Mouse (Mus musculus) liver, embryonic 14.5 days (tissue): ENCODE measurements at regions not wholly inside any gene's neighbourhood (a gene's known extent, or its start where the extent isn't known, plus 50 kb on each side); places are given as distances from the start of the nearest gene placed in this dataset.
A peak's percentile ranks its signal among the peaks of the same experiment; 100 is the strongest.

Experiments
- ATAC-seq: fragments of 200-750 bp; cut with Nextera tagmentation; 2 replicates; pipeline ENCODE4 v1.8.0; 2017; ENCODE audit warnings: moderate number of reproducible peaks, mild to moderate bottlenecking, moderate library complexity; ENCODE audit not compliant: insufficient read depth
- DNase-seq, 3 experiments: peaks; one replicate each; pipeline ENCODE4 v3.0.0-alpha.2; 2012 to 2013; ENCODE audit warnings: low read depth in 3 of 3, low spot score in 3 of 3
- H3K27ac ChIP-seq: fragments of 300-500 bp; sonication (generic); 2 replicates; pipeline ENCODE4 v1.5.1; 2014; ENCODE audit warnings: moderate library complexity, mild to moderate bottlenecking, control low read depth, inconsistent platforms
- H3K27me3 ChIP-seq: fragments of 300-500 bp; sonication (generic); 2 replicates; pipeline ENCODE4 v1.6.1; 2014; ENCODE audit warnings: mild to moderate bottlenecking, low read length, moderate library complexity; ENCODE audit not compliant: control insufficient read depth, insufficient read depth
- H3K36me3 ChIP-seq: fragments of 300-500 bp; sonication (generic); replicated peaks from 2 replicates; pipeline ENCODE4 v1.6.1; 2014; ENCODE audit warnings: low read depth; ENCODE audit not compliant: control insufficient read depth, insufficient read depth
- H3K4me1 ChIP-seq, 2 experiments: fragments of 200-500 bp in 1 of 2; fragments of 300-500 bp in 1 of 2; sonication (generic) in 1 of 2; replicated peaks; 2 replicates each; pipeline ENCODE4 v1.6.1; 2012 to 2014; ENCODE audit warnings: antibody characterized with exemption in 1 of 2, inconsistent platforms in 1 of 2, low read length in 1 of 2; ENCODE audit not compliant: control insufficient read depth in 2 of 2, insufficient read depth in 2 of 2
- H3K4me2 ChIP-seq: fragments of 300-500 bp; sonication (generic); 2 replicates; pipeline ENCODE4 v1.6.1; 2014; ENCODE audit warnings: low read depth, mild to moderate bottlenecking, control low read depth, moderate library complexity
- H3K4me3 ChIP-seq, 2 experiments: fragments of 200-500 bp in 1 of 2; fragments of 300-500 bp in 1 of 2; sonication (generic) in 1 of 2; 2 replicates each; pipeline ENCODE4 v1.5.1; 2012 to 2014; ENCODE audit warnings: low read depth in 2 of 2, low read length in 2 of 2, mild to moderate bottlenecking in 2 of 2, control low read depth in 1 of 2, inconsistent platforms in 1 of 2, moderate library complexity in 1 of 2; ENCODE audit not compliant: insufficient read depth in 1 of 2
- H3K9ac ChIP-seq: fragments of 300-500 bp; sonication (generic); replicated peaks from 2 replicates; pipeline ENCODE4 v1.6.1; 2014; ENCODE audit warnings: mild to moderate bottlenecking, control low read depth, moderate library complexity
- H3K9me3 ChIP-seq: fragments of 300-500 bp; sonication (generic); 2 replicates; pipeline ENCODE4 v1.6.1; 2016; ENCODE audit warnings: low read length, mixed read lengths; ENCODE audit not compliant: control insufficient read depth
- CTCF ChIP-seq: IDR thresholded peaks from 2 replicates; pipeline ENCODE4 v1.5.1; 2016; ENCODE audit warnings: antibody characterized with exemption, low read depth, control low read depth
- EP300 ChIP-seq: IDR thresholded peaks from 2 replicates; pipeline ENCODE4 v1.6.1; 2016; ENCODE audit warnings: antibody characterized with exemption, low read depth
- WGBS: fragments of 180-500 bp; shearing (Covaris S2); extraction: QIAGEN DNeasy Blood & Tissue Kit; methylation state at CpG from one replicate; pipeline ENCODE4 v1.1.7; 2014; ENCODE audit not compliant: insufficient replicate concordance; 5-methylcytosine and 5-hydroxymethylcytosine counted together

DNA sequence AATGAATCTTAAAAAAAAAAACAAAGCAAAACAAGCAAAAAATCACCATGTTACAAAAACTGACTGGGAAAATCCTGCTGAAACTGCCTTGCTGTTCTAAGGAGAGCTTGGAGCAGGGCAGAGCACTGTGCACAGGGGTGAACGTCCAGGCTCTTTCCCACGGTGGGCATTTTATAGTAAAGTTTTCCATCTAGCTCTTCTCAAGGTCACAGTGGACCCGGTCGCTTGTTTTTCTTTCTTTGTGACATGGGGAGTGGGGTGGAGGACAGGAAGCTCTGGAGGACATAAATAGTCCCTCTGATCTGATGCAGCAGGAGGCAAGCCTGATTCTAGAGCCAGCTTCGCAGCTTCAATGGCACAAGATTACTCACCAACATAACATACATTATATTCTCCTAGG lies 395.9 kb upstream of the Zmiz1 start:
- Histone ChIP-seq H3K27ac (no peak overlapping the region), H3K9me3 (no peaks in the 10 kb centered on the region), H3K4me1 (no peaks in the 10 kb centered on the region), H3K9ac (no peak overlapping the region), H3K36me3 (no peaks in the 10 kb centered on the region), H3K4me2 (no peak overlapping the region), H3K4me3 (no peak overlapping the region), H3K27me3 (no peaks in the 10 kb centered on the region)
- TF ChIP-seq EP300 = no peak
- no peak for TF ChIP-seq CTCF
- WGBS = 27% methylated on average over 5 of the region's 5 CpGs
- DNase-seq = no peak
- ATAC-seq = no peak

GRCm38 (mm10) chr14:25064190-25064947 lies 394.6 kb upstream of the Zmiz1 start:
- ATAC-seq (no peak), DNase-seq (no peak)
- Histone ChIP-seq H3K4me2 (no peak overlapping the region), H3K9ac (no peak overlapping the region), H3K27me3 (no peaks in the 10 kb centered on the region), H3K9me3 (no peaks in the 10 kb centered on the region), H3K36me3 (no peaks in the 10 kb centered on the region), H3K4me1 (no peaks in the 10 kb centered on the region), H3K4me3 (no peak overlapping the region), H3K27ac (no peak overlapping the region)
- WGBS = 48% methylated on average over 8 of the region's 8 CpGs
- TF ChIP-seq CTCF (no peak), EP300 (no peak)

GRCm38 (mm10) chr14:25067435-25067834 lies 391.6 kb upstream of the Zmiz1 start:
- DNase-seq = no peak
- ATAC-seq = no peak
- Histone ChIP-seq H3K4me2 (no peak overlapping the region), H3K9me3 (no peaks in the 10 kb centered on the region), H3K27me3 (no peaks in the 10 kb centered on the region), H3K27ac (no peak overlapping the region), H3K36me3 (no peaks in the 10 kb centered on the region), H3K9ac (no peak overlapping the region), H3K4me3 (no peak overlapping the region), H3K4me1 (no peaks in the 10 kb centered on the region)
- 63% methylated on average over 5 of the region's 5 CpGs for whole genome bisulfite sequencing
- no peak for TF ChIP-seq CTCF
- no peak for TF ChIP-seq EP300

GRCm38 (mm10) chr14:25068430-25068829 lies 390.6 kb upstream of the Zmiz1 start:
- no peak overlapping the region for H3K27ac ChIP-seq

DNA sequence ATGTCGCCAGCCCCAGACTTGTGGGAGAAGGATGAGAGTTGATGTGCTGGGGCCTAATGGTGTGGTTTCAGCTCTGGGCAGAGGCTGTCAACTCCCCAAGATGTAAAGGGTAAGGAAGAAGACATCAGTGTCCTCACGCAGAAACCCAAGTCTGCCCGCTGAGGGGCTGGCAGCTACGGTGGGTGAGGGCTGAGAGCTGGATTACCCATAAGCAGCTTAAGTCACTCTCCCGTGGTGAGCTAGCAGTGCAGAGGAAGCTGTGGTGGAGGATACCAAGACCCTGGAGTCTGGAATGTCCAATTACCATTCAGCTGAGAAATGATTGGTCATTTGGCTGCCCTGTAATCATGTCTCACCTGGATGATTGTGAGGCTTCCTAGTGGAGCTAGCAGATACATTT lies 385.8 kb upstream of the Zmiz1 start:
- DNase-seq = no peak
- no peak for ATAC-seq
- H3K4me1 ChIP-seq = no peaks in the 10 kb centered on the region
- H3K27me3 ChIP-seq = no peaks in the 10 kb centered on the region
- no peaks in the 10 kb centered on the region for H3K36me3 ChIP-seq
- H3K4me3 ChIP-seq = no peak overlapping the region
- TF ChIP-seq EP300 (no peak), CTCF (no peak)
- H3K4me2 ChIP-seq = no peak overlapping the region
- no peak overlapping the region for H3K9ac ChIP-seq
- H3K9me3 ChIP-seq = no peaks in the 10 kb centered on the region
- H3K27ac ChIP-seq = no peak overlapping the region
- WGBS = 55% methylated on average over 5 of the region's 5 CpGs

More at GRCm38 (mm10) chr14:25068430-25068829, 390.6 kb upstream of the Zmiz1 start:
- Histone ChIP-seq H3K4me1 (no peaks in the 10 kb centered on the region), H3K36me3 (no peaks in the 10 kb centered on the region), H3K4me2 (no peak overlapping the region), H3K4me3 (no peak overlapping the region), H3K9me3 (no peaks in the 10 kb centered on the region), H3K9ac (no peak overlapping the region), H3K27me3 (no peaks in the 10 kb centered on the region)
- TF ChIP-seq EP300 (no peak), CTCF (no peak)
- ATAC-seq = no peak
- peak; percentile 4 to 17 (median 16) for DNase-seq
- WGBS = 40% methylated on average over 8 of the region's 8 CpGs
